Mouse (Mus musculus) heart, postnatal 0 days (tissue): ENCODE data around the gene Gpalpp1. TPM values are rescaled to one million over a fixed set of nuclear protein-coding genes. Genes with fewer than 3 reads are reported as not detected.

Source experiments
- ATAC-seq: fragments of 200-750 bp; cut with Nextera tagmentation; 2 replicates; pipeline ENCODE4 v1.8.0; 2017; ENCODE audit warnings: low read depth, moderate number of reproducible peaks, moderate library complexity; ENCODE audit not compliant: insufficient read depth
- DNase-seq: peaks from one replicate; pipeline ENCODE4 v3.0.0-alpha.2; 2016; ENCODE audit warnings: low spot score
- H3K27ac ChIP-seq: fragments of 300-500 bp; sonication (generic); 2 replicates; pipeline ENCODE4 v1.5.1; 2014; ENCODE audit warnings: low read depth, mild to moderate bottlenecking
- H3K27me3 ChIP-seq: fragments of 300-500 bp; sonication (generic); 2 replicates; pipeline ENCODE4 v1.6.1; 2014; ENCODE audit warnings: low read length, mixed read lengths; ENCODE audit not compliant: control insufficient read depth, insufficient read depth
- H3K36me3 ChIP-seq: fragments of 300-500 bp; sonication (generic); replicated peaks from 2 replicates; pipeline ENCODE4 v1.6.1; 2014; ENCODE audit warnings: low read length, mixed read lengths; ENCODE audit not compliant: control insufficient read depth, insufficient read depth
- H3K4me1 ChIP-seq: fragments of 300-500 bp; sonication (generic); 2 replicates; pipeline ENCODE4 v1.6.1; 2014; ENCODE audit warnings: antibody characterized with exemption; ENCODE audit not compliant: control insufficient read depth, insufficient read depth
- H3K4me2 ChIP-seq: fragments of 300-500 bp; sonication (generic); 2 replicates; pipeline ENCODE4 v1.6.1; 2014; ENCODE audit warnings: low read depth, mild to moderate bottlenecking, low read length, moderate library complexity
- H3K4me3 ChIP-seq: fragments of 300-500 bp; sonication (generic); 2 replicates; pipeline ENCODE4 v1.5.1; 2014; ENCODE audit warnings: low read depth, low read length
- H3K9ac ChIP-seq: fragments of 300-500 bp; sonication (generic); replicated peaks from 2 replicates; pipeline ENCODE4 v1.6.1; 2014; ENCODE audit warnings: low read depth, low read length, mixed read lengths
- H3K9me3 ChIP-seq: fragments of 300-500 bp; sonication (generic); replicated peaks from 2 replicates; pipeline ENCODE4 v1.6.1; 2016; ENCODE audit warnings: low read length; ENCODE audit not compliant: control insufficient read depth
- CTCF ChIP-seq: IDR thresholded peaks from 2 replicates; pipeline ENCODE4 v1.5.1; 2016; ENCODE audit warnings: antibody characterized with exemption, control low read depth, low read depth
- EP300 ChIP-seq: IDR thresholded peaks from 2 replicates; pipeline ENCODE4 v1.6.1; 2016; ENCODE audit warnings: antibody characterized with exemption, low read depth
- WGBS: fragments of 180-500 bp; shearing (Covaris S2); extraction: QIAGEN DNeasy Blood & Tissue Kit; methylation state at CpG from one replicate; pipeline ENCODE4 v1.1.7; 2014; 5-methylcytosine and 5-hydroxymethylcytosine counted together
- polyA plus RNA-seq: library from polyadenylated mRNA; unstranded; fragments of >200 nt; fragmentation: Nextera tagmentation; extraction: Ambion mirVana; gene quantifications from 2 replicates; pipeline ENCODE4 v1.2.1, GENCODE M21; 2015
- total RNA-seq: library from RNA; depleted of rRNA; stranded (reverse); fragments of >200 nt; gene quantifications from 2 replicates; pipeline ENCODE4 v1.2.3, GENCODE M21; 2014; ENCODE audit warnings: low replicate concordance; rRNA removed

Gpalpp1 gene
- 8.8 and 11.4 TPM in 2 replicates for total RNA-seq
- polyA plus RNA-seq = 5.8 and 6.2 TPM in 2 replicates

GRCm38 (mm10) chr14:76110396-76111221, at the start of gene Gpalpp1, which contains the start of gene Nufip1:
Gene Gpalpp1, minus strand, starts transcription at chr14:76110760.
Gene Nufip1, plus strand, starts transcription at chr14:76110891.
- Histone ChIP-seq H3K4me2 (peak within 1 kb of the TSS; percentile 88), H3K4me3 (peak within 1 kb of the TSS; percentile 97), H3K9me3 (no peaks in the 10 kb centered on the region), H3K9ac (peak within 1 kb of the TSS; percentile 70), H3K4me1 (peaks cover 13% of the 10 kb centered on the region), H3K27ac (peak within 1 kb of the TSS; percentile 87), H3K36me3 (peaks cover 30% of the 10 kb centered on the region), H3K27me3 (no peaks in the 10 kb centered on the region)
- ATAC-seq = peak; percentile 99
- TF ChIP-seq CTCF = no peak
- no peak; the same call in 1 of the 2 replicates for TF ChIP-seq EP300
- DNase-seq = peak; percentile 95
- WGBS = under 1% methylated on average over 67 of the region's 69 CpGs

DNA sequence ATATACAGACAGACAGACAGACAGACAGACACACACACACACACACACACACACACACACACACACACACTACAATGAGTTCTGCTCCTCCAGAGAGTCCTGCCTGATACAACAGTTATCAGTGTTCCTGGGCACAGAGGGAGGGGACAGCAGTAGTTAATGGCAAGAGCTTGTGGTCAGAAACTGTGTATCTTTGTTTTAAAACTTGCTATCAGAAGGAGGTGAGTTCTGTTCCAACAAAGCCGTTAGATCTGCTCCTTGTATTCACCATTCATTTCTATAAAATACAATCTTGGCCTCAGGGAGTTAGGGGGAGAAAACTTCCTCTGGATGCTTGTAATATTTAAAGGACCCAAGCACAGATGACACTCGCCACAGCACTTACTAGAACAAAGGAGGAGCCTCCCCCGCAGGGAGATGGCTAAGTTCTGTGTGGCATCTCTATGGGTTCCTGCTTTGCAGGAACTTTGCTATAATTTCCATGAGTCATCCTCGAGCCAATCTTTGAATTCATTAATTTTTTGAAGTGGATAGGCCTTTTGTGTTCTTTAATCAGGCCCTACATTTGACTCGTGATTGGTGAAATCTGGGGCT, 47.7 kb upstream of the Gpalpp1 start:
- 46% methylated on average over 5 of the region's 5 CpGs for WGBS
- H3K4me1 ChIP-seq = peaks cover 2% of the 10 kb centered on the region; the same call in 1 of the 2 replicates
- no peaks in the 10 kb centered on the region for H3K36me3 ChIP-seq
- no peaks in the 10 kb centered on the region for H3K9me3 ChIP-seq
- ATAC-seq (no peak), DNase-seq (no peak)
- H3K27ac ChIP-seq = 0 out of 2 replicates have a peak overlapping the region, but pooled peaks have one; percentile 48
- H3K27me3 ChIP-seq = no peaks in the 10 kb centered on the region
- no peak overlapping the region for H3K9ac ChIP-seq
- H3K4me2 ChIP-seq = no peak overlapping the region
- no peak for TF ChIP-seq EP300
- no peak for TF ChIP-seq CTCF
- H3K4me3 ChIP-seq = no peak overlapping the region

GRCm38 (mm10) chr14:76153828-76154227, 43.3 kb upstream of the Gpalpp1 start:
- Histone ChIP-seq H3K9ac (no peak overlapping the region), H3K27me3 (no peaks in the 10 kb centered on the region), H3K9me3 (no peaks in the 10 kb centered on the region), H3K4me2 (no peak overlapping the region), H3K4me3 (no peak overlapping the region), H3K27ac (no peak overlapping the region), H3K4me1 (peaks cover 18% of the 10 kb centered on the region), H3K36me3 (no peaks in the 10 kb centered on the region)
- DNase-seq (no peak), ATAC-seq (no peak)
- WGBS = 18% methylated on average over 6 of the region's 6 CpGs
- no peak for TF ChIP-seq EP300
- no peak for TF ChIP-seq CTCF

GRCm38 (mm10) chr14:76153003-76153675, 42.6 kb upstream of the Gpalpp1 start:
- Histone ChIP-seq H3K36me3 (no peaks in the 10 kb centered on the region), H3K9ac (peak overlapping the region; percentile 47), H3K27me3 (no peaks in the 10 kb centered on the region), H3K4me2 (peak overlapping the region; percentile 91), H3K9me3 (no peaks in the 10 kb centered on the region), H3K27ac (peak overlapping the region; percentile 100), H3K4me3 (peak overlapping the region; percentile 90), H3K4me1 (peaks cover 18% of the 10 kb centered on the region)
- ATAC-seq (no peak), DNase-seq (no peak)
- no peak for TF ChIP-seq CTCF
- no peak for TF ChIP-seq EP300
- WGBS = 2% methylated on average over 24 of the region's 24 CpGs
